Mouse (Mus musculus) retina, embryonic 14.5 days (tissue): ENCODE data around the gene Hist1h1e.
A peak's percentile ranks its signal among the peaks of the same experiment; 100 is the strongest.
"Not testable (repeated sequence)": the region's sequence is repeated elsewhere in the genome, so short reads cannot be mapped to it uniquely, and the experiment has no call there.

ENCODE experiments used
- DNase-seq: peaks from one replicate; pipeline ENCODE4 v3.0.0-alpha.2; 2015; ENCODE audit warnings: low spot score

Gene Hist1h1e

DNA sequence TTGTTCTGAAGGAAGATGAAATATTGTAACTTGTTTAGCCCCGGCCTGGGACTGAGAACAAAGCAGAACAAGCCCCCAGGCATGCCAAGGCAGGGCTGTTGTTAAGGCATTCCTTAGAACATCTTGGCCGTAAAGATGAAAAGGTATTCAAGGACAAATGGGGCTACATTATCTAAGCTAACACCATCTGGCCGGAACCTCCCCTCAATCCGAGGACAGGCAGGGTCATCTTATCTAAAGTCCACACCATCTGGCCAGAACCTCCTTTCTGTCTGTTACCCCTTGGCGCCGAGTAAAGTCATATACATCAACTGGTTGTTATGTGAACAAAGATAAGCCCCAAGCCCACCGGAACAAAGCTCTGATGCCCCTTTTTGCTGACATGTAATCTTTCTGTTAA lies 30.5 kb downstream of the Hist1h1e start:
- DNase-seq = not testable (repeated sequence)

DNA sequence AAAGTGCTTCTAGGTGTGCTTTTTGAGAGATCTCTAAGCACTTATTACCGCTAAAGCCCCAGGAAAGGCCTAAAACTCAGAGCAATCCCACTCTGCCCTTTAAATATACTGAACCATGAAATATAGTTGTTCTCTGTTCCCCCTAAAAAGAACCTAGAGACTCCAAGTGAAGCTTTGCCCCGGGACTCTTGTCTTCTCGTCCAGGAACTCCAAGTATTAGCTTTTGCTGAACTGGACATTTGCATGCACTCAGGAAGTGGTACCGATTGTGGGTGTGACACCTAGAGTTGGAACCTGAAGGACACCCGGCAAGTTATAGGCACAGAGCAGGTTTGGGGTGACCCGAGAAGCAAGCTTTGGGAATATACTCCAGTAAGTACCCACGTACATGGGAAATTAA lies 31.2 kb downstream of the Hist1h1e start:
- no peak for DNase-seq

DNA sequence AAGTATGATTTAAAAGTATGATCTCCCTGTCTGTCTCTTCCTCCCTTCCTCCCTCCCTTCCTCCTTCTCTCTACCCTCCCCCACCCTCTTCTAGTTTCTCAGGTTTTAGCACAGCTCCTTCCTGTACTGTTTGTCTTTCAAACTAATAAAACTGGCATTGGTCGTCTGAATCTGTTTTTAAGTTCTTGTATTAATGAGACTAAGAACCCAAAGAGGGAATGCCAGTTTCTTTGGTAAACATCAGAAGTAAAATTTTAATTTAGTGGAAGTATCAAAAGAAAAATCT lies 35.5 kb downstream of the Hist1h1e start:
- no peak for DNase-seq

DNA sequence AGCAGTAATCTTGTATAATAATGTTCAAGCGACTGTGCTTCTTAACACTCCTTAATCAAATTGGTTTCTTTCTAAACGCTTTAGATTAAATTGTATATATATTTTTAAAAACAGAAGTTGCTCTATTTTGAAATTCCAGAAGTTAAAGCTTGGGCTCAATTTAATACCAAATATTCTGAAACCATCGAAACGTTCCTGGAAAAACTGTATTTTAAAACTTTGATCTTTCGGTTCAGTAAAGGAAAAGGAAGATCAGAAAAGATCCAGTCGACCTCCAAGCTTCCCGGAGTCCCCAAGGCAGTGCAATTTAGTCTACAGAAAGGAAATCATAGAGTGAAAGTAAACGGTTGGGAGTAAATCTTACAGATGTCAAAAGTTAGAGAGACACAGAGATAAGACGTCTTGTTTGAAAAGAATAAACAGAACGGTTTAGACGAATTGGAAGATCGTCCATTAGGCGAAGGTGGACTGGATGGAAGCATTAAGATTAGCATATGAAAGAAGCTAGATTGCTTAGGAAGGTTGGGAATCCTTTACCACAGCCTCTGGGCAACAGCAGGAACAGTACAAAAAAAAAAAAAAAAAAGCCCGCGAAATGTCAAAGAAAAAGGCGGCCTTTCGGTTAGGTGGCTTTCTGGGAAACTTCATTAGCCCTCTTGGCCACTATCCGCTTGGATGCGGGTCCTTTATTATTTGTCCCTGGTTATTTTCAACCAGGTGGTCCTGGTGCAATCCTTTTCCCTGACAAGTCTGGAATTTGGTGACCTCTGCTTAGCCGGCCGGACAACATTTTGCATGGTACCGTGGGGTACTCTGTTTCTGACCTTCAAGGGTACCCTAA lies 36.0 kb downstream of the Hist1h1e start:
- peak; percentile 60 for DNase-seq

DNA sequence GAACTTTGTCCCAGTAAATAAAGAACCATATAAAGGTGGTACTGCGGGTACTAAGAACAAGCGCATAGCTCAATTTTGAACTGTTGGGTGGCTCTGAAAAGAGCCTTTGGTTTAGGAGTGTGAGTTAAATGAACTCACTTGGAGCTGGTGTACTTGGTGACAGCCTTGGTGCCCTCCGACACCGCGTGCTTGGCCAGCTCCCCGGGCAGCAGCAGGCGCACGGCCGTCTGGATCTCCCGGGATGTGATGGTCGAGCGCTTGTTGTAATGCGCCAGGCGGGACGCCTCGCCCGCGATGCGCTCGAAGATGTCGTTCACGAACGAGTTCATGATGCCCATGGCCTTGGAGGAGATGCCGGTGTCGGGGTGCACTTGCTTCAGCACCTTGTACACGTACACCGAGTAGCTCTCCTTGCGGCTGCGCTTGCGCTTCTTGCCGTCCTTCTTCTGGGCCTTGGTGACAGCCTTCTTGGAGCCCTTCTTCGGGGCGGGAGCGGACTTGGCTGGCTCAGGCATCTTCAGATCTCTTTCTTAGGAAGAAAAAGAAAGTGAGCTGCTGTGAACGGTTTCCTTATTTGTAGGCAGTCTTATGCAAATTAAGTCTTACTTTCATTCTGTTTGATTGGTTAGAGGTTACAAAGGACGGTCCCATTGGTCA lies 36.8 kb downstream of the Hist1h1e start:
- peak; percentile 96 for DNase-seq

DNA sequence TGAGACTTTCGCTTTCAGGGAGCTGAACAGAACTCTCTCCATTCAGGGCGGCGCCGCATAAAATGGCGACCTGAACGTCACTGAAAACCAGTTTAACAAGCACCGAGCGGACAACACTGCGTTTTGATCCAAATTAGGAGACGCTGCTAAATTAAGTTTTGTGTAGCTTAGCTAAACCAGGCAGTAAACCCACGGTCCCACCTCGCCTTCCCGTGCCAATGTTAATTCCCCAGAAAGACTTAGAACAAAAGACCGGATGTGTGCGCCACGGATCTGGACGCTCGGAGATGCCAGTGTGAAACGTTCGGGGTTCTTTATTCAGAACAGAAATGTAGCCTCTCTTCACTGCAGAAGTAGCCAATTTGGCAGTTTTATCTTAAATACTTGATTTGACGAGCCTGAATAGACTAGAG lies 37.3 kb downstream of the Hist1h1e start:
- peak; percentile 74 for DNase-seq

DNA sequence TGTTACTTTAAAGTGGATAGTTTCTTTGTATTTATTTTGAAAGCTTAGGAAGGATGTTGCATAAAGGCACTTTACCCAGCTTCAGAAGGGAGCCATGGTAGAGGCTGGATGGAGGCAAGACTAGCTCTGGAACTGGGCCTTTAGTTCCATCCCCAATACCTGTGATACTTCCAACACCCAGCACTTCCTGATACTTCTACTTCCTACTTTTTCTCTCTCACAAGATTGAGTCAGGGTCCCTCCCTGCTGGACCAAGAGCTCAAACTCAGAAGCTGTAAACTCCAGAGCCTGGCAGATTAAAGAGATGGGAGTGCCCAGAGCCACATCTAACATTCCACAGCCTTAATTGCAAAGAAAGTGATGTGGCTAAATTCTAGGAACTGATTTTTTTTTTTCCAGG lies 38.0 kb downstream of the Hist1h1e start:
- DNase-seq = no peak

DNA sequence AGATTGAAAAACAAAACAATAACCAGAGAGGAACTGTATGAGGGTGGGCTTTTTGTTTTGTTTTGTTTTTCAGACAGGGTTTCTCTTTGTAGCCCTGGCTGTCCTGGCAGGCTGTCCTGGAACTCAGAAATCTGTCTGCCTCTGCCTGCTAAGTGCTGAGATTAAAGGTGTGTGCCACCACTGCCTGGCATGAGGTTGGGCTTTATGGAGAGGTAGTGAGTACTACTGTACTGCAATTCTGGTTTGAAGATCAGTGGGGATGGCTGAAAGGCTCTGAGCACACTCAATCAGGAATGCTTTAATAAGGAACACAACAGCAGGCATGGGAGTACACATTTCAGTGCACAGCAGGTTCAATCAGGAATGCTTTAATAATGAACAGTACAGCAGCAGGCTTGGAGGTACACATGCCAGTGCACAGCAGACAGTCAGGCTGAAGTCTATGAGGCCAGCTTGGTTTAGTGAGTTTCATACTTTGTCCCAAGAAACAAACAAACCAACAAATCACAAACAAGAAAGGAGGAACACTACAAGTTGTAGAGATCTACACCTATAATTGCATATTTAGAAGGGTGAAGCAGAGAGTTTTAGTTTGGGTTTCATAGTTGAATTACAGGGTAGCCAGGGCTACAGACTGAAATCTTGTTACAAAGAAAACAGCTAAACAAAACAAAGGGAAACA lies 38.8 kb downstream of the Hist1h1e start:
- no peak for DNase-seq

DNA sequence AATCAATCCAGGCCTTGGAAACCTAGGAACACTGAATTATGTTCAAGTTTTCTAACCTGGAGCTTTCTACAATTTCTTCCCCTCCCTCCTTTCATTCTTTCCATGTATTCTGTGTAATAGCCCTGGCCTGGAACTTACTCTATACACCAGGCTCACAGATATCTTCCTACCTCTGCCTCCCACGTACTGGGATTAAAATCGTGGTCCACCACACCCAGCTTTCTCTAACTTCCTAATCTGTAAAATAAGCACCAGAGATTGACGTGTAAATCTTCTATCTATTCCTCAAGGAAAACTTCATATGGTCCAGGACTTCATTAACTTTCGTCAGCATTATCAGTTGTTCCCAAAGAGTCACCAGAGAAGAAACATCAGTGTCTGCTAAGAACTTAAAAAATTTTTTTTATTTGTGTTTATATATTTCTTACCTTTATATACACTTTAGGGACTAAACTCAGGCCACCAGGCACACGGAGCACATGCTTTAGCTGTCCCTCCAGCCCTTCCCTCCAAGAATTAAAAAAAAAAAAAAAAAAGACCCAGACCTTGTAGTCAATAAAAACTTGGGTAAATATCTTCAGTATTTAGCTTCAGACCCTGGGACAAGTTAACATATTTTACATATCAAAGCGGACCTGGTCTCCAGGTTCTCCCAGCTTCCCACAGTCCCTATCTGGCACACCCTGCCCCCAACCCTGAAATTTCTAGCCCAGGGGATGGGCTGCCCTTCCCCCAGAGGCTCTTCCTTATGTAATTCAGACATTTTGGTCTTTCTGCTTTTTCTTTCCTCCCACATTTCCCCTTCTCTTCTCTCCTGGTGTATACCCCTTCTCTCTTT lies 39.9 kb downstream of the Hist1h1e start:
- DNase-seq = no peak

DNA sequence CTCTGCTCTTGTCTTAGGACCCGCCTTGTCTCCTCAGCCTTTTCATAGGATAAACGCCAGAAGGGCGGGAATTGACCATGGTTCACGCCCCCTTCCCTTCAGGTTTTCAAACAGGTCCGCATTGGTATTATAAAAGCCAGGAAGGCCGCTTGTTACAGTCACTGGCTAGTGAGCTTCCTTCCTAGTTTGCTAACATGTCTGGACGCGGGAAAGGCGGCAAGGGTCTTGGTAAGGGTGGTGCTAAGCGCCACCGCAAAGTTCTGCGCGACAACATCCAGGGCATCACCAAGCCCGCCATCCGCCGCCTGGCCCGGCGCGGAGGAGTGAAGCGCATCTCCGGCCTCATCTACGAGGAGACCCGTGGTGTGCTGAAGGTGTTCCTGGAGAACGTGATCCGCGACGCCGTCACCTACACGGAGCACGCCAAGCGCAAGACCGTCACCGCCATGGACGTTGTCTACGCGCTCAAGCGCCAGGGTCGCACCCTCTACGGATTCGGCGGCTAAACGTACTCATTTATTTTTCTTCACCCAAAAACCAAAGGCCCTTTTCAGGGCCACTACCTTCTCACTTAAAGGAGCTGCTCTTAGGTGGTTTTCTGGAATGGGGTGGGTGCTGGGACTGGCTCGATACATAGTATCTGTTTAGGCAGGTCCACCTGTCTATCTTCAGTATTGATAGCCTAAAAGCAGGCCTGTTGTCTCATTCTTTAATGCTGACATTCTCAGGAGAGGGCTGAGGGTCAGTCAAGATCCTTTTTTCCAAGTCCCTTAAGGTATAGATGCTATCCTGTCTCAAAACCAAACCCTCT lies 40.7 kb downstream of the Hist1h1e start, which contains the start of gene Hist1h4d:
Hist1h4d (plus strand) TSS at position 191 of the 811 bp plus-strand sequence.
- DNase-seq = peak; percentile 98

DNA sequence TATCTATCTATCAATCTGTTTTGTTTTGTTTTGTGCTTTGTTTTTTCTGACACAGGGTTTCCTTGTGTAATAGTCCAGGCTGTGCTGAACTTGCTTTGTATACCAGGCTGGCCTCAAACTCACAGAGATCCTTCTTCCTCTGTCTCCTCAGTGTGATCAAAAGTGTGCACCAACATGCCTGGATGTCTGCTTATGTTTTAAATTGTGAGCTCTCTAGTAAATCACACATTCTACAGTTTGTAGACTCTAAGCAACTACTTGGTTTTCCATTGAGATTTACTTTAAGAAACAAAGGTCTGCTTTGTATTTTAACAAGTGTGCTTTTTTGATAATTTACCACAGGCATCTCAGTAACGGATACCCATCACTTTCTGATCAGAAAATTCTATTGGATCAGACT lies 44.5 kb downstream of the Hist1h1e start:
- DNase-seq = peak; percentile 1

DNA sequence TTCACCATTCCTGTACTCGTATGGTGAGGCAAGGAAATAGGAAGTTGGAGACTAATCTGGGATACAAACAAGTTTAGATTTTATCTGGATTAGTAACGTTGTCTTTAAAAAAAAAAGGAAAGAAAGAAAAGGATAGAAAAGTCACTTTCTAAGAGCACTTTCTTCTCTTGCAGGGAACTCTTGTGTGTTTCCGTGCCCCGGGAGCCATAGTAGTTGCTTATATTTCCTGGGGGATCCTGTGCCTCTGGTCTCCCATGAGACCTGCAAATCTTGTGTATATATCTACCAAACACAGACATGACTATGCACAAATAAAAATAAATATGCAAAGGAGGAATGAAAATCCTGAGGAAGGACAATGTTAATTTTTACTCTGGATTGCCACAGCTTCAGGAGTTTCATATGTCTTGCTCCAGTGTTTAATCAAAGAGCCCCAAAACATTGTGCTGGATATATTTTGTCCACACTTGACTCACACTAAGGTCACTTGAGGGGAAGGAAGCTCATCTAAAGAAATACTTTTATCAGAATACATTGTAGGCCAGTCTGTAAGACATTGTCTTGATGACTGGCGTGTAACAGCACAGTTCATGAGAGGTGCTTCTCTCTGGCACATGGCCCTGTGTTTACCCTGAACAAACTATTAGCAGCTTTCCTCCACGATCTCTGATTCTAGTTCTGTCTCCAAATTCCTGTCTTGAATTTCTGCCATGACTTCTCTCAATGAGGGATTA lies 45.3 kb downstream of the Hist1h1e start:
- DNase-seq = peak; percentile 9

DNA sequence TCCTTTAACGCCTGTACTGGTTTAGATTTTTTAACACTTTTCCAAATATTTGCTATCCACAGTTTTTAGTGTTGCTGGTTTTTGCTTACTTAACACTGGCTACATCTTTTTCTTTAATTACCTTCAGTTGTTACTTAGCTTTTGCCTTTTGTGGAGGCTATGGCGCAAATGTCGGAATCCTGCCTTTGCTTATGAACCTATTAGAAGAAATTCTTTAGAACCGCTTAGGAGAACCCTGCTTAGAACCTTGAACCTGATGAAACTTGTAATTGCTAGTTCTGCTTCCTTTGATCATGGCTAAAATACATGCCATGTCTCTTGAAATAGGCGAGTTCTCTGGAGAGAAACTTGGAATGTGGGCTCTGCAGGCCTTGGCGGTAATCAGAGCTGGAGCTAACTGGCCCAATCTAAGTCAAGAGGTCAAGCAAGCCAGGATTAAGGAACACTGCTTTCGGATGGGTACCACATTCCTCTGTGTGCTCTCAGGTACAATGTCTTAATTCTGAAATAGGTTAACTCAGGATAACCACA lies 45.9 kb downstream of the Hist1h1e start:
- peak; percentile 35 for DNase-seq

DNA sequence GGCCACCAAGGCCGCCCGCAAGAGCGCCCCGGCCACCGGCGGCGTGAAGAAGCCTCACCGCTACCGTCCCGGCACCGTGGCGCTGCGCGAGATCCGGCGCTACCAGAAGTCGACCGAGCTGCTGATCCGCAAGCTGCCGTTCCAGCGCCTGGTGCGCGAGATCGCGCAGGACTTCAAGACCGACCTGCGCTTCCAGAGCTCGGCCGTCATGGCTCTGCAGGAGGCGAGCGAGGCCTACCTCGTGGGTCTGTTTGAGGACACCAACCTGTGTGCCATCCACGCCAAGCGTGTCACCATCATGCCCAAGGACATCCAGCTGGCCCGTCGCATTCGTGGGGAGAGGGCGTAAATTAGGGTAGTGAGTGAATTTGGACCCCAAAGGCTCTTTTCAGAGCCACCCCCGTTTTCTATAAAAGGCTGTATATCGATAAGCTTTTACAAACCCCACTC lies 46.5 kb downstream of the Hist1h1e start:
- not testable (repeated sequence) for DNase-seq

DNA sequence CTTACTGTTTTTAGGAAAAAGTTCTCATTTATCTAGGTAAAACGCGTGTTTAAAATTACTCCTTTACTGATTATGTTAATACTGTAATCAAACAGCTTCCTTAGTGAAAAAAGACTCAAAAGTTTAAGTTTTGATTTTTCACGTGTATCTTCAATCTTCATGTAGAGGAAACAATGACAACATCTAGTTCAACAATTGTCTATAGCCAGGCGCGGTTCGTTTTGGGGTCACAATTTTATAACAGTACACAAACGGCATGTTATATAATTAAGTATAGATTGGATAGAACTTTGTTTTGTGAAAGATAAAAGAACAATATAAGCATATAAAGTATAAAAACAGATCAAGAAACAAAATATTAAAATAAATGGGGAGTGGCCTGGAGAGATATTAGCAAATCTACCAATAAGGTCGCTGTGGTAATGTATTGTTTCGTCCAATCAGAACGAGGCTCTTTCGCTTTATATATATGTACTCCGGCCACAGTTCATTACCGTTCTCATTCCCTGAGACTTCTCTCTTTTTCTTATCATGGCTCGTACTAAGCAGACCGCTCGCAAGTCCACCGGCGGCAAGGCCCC lies 47.0 kb downstream of the Hist1h1e start, which contains the start of gene Hist1h3d:
Hist1h3d (plus strand) TSS at position 493 of the 581 bp plus-strand sequence.
- peak; percentile 90 for DNase-seq

DNA sequence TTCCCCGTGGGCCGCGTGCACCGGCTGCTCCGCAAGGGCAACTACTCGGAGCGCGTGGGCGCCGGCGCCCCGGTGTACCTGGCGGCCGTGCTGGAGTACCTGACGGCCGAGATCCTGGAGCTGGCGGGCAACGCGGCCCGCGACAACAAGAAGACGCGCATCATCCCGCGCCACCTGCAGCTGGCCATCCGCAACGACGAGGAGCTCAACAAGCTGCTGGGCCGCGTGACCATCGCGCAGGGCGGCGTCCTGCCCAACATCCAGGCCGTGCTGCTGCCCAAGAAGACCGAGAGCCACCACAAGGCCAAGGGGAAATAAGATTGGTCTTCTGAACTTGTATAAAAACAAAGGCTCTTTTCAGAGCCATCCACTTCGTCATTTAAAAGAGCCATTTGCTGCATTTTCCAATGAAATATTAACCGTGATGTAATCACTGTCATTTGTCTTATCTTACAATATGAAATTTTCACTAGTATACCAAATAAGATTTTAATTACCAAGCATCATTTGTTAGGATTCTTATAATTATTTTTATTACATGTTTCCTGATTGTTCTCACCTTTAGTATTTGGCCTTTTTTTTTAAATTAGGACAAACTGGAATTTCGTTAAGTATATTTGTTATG lies 47.7 kb downstream of the Hist1h1e start:
- DNase-seq = peak; percentile 64

DNA sequence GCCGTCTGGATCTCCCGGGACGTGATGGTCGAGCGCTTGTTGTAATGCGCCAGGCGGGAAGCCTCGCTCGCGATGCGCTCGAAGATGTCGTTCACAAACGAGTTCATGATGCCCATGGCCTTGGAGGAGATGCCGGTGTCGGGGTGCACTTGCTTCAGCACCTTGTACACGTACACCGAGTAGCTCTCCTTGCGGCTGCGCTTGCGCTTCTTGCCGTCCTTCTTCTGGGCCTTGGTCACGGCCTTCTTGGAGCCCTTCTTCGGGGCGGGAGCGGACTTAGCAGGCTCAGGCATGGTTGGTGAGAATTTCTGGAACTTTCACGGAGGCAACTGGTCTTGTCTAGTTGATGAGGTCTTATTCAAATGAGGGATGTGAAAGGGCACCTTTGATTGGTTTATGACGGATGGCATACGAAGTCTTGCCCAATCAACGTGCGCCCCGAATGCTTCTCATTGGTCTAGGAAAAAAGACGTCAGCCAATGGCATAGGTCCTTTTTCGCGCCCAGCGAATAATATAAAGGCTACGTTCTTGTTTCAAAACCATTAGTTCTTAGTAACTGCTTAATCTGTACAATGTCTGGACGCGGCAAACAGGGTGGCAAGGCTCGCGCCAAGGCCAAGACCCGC lies 48.3 kb downstream of the Hist1h1e start, which contains the start of the genes Hist1h2bf and Hist1h2ad:
Hist1h2bf (minus strand) TSS at position 299 of the 627 bp plus-strand sequence.
Hist1h2ad (plus strand) TSS at position 484 of the 627 bp plus-strand sequence.
- DNase-seq = peak; percentile 98
